Mouse (Mus musculus) activated CD4-positive, CD25-positive, alpha-beta regulatory T cell (primary cell): Measurements from ENCODE around the gene Ldha. TPM values are rescaled to one million over a fixed set of nuclear protein-coding genes. Genes with fewer than 3 reads are reported as not detected.

ENCODE experiments used
- polyA plus RNA-seq, 2 experiments: library from polyadenylated mRNA; unstranded; fragments of 100-300 nt; shearing (Covaris generic); gene quantifications; one replicate each; pipeline ENCODE4 v1.2.1; 2017

Ldha gene
- 1,000 to 10,000 TPM; 1,491 to 1,505 TPM for polyA plus RNA-seq

GRCm38 (mm10) chr7:46840787-46841525, at the start of gene Ldha:
Gene Ldha, plus strand, starts transcription at chr7:46841475.

GRCm38 (mm10) chr7:46795287-46796205, 45.7 kb upstream of the Ldha start, which contains the start of the genes Hps5 and Gtf2h1:
Gene Hps5, minus strand, starts transcription at chr7:46796064.
Gene Gtf2h1, plus strand, starts transcription at chr7:46796103.

GRCm38 (mm10) chr7:46860996-46861395, 19.7 kb downstream of the Ldha start, which contains the start of gene Ldhc:
Gene Ldhc, plus strand, starts transcription at chr7:46861203.

Other genes with a start within 250 kb of the Ldha start
- gene Sergef, start 201.7 kb upstream of the Ldha start, polyA plus RNA-seq = 10 to 100 TPM; 15.8 to 21.5 TPM
- 1 to 10 TPM in 1 of 2 experiments, under 1 TPM in 1; 0.79 to 1.6 TPM for gene Tph1, start 168.9 kb upstream of the Ldha start, polyA plus RNA-seq
- gene Saal1, start 130.8 kb upstream of the Ldha start, polyA plus RNA-seq = 10 to 100 TPM; 18.9 to 19.3 TPM
- 1 to 10 TPM in 1 of 2 experiments, not detected in 1; 2.3 TPM for gene Saa3, start 125.8 kb upstream of the Ldha start, polyA plus RNA-seq
- gene Saa4, start 108.9 kb upstream of the Ldha start, polyA plus RNA-seq = not detected
- under 1 TPM in 1 of 2 experiments, not detected in 1; 0.26 TPM for gene Saa1, start 98.5 kb upstream of the Ldha start, polyA plus RNA-seq
- not detected for gene Saa2, start 89.7 kb upstream of the Ldha start, polyA plus RNA-seq
- gene Hps5, start 45.4 kb upstream of the Ldha start, polyA plus RNA-seq = 10 to 100 TPM; 27.5 to 37.5 TPM
- 10 to 100 TPM; 52.4 to 56.3 TPM for gene Gtf2h1, start 45.4 kb upstream of the Ldha start, polyA plus RNA-seq
- gene Ldhc, start 19.7 kb downstream of the Ldha start, polyA plus RNA-seq = under 1 TPM in 1 of 2 experiments, not detected in 1; 0.32 TPM
- 100 to 1,000 TPM; 126 to 130 TPM for gene Tsg101, start 78.5 kb downstream of the Ldha start, polyA plus RNA-seq
- 1 to 10 TPM; 6.4 to 7.2 TPM for gene Uevld, start 117.1 kb downstream of the Ldha start, polyA plus RNA-seq
- not detected for gene Gm9999, start 142.1 kb downstream of the Ldha start, polyA plus RNA-seq
- gene Spty2d1, start 166.9 kb downstream of the Ldha start, polyA plus RNA-seq = 10 to 100 TPM; 19.0 to 40.2 TPM
- gene Tmem86a, start 209.1 kb downstream of the Ldha start, polyA plus RNA-seq = 1 to 10 TPM; 1.3 to 7.0 TPM